Mouse (Mus musculus) kidney, embryonic 16.5 days (tissue): ENCODE measurements around the gene Lca5l. TPM values are rescaled to one million over a fixed set of nuclear protein-coding genes. Genes with fewer than 3 reads are reported as not detected.

Source experiments
- polyA plus RNA-seq: library from polyadenylated mRNA; unstranded; fragments of >200 nt; fragmentation: Nextera tagmentation; extraction: Ambion mirVana; gene quantifications from 2 replicates; pipeline ENCODE4 v1.2.1, GENCODE M21; 2015

Lca5l gene
- polyA plus RNA-seq, 1 experiment from 2014 or later: 0.94 TPM

Other genes with a start within 250 kb of the Lca5l start
- 73.3 and 88.6 TPM in 2 replicates for gene Psmg1, start 201.3 kb downstream of the Lca5l start, polyA plus RNA-seq
- 74.5 and 85.6 TPM in 2 replicates for gene Brwd1, start 109.7 kb downstream of the Lca5l start, polyA plus RNA-seq
- gene Hmgn1, start 64.5 kb downstream of the Lca5l start, polyA plus RNA-seq: 609 and 649 TPM in 2 replicates
- 70.1 and 75.2 TPM in 2 replicates for gene Wrb, start 46.9 kb downstream of the Lca5l start, polyA plus RNA-seq
- 5.3 and 9.4 TPM in 2 replicates for gene Sh3bgr, start 8.2 kb upstream of the Lca5l start, polyA plus RNA-seq
- gene B3galt5, start 43.5 kb upstream of the Lca5l start, polyA plus RNA-seq: 3.8 and 4.5 TPM in 2 replicates